Mouse (Mus musculus) thymus, adult 2 months (tissue): Measurements from ENCODE around the gene 2610318N02Rik. TPM values are rescaled to one million over a fixed set of nuclear protein-coding genes. Genes with fewer than 3 reads are reported as not detected.

Experiments
- DNase-seq: peaks from one replicate; pipeline ENCODE4 v3.0.0; 2021
- H3K27ac ChIP-seq: fragments of 200-500 bp; 2 replicates; pipeline ENCODE4 v1.5.1; 2012; ENCODE audit warnings: low read length, control low read depth; ENCODE audit not compliant: control insufficient read depth, insufficient read depth
- H3K27me3 ChIP-seq: fragments of 200-500 bp; 2 replicates; pipeline ENCODE4 v1.6.1; 2012; ENCODE audit warnings: mild to moderate bottlenecking, low read length, moderate library complexity, mixed read lengths; ENCODE audit not compliant: control insufficient read depth, insufficient read depth
- H3K36me3 ChIP-seq: fragments of 200-500 bp; 2 replicates; pipeline ENCODE4 v1.6.1; 2012; ENCODE audit warnings: mild to moderate bottlenecking, low read length, moderate library complexity; ENCODE audit not compliant: control insufficient read depth, insufficient read depth
- H3K4me1 ChIP-seq: fragments of 200-500 bp; replicated peaks from 2 replicates; pipeline ENCODE4 v1.6.1; 2012; ENCODE audit warnings: low read length; ENCODE audit not compliant: control insufficient read depth, insufficient read depth
- H3K4me3 ChIP-seq: fragments of 200-500 bp; 2 replicates; pipeline ENCODE4 v1.5.1; 2012; ENCODE audit warnings: mild to moderate bottlenecking, low read length, control low read depth, moderate library complexity; ENCODE audit not compliant: control insufficient read depth, insufficient read depth
- CTCF ChIP-seq: fragments of 200-500 bp; IDR thresholded peaks from 2 replicates; pipeline ENCODE4 v1.5.1; 2012; ENCODE audit warnings: mild to moderate bottlenecking, control low read depth, low read length, moderate library complexity, borderline replicate concordance; ENCODE audit not compliant: control insufficient read depth, poor library complexity, insufficient read depth; ENCODE audit errors: extremely low read depth
- POLR2A ChIP-seq: fragments of 200-500 bp; IDR thresholded peaks from 2 replicates; pipeline ENCODE4 v1.6.1; 2012; ENCODE audit warnings: mild to moderate bottlenecking, low read length, control low read depth, moderate library complexity; ENCODE audit not compliant: control insufficient read depth, poor library complexity, insufficient read depth; ENCODE audit errors: extremely low read depth
- whole genome bisulfite sequencing: fragments of 180-500 bp; shearing (Covaris S2); methylation state at CpG from one replicate; pipeline ENCODE4 v1.1.7; 2018; 5-methylcytosine and 5-hydroxymethylcytosine counted together
- polyA plus RNA-seq: library from polyadenylated mRNA; depleted of rRNA; stranded (reverse); fragments of >200 nt; gene quantifications from 2 replicates; pipeline ENCODE4 v1.2.3, GENCODE M21; 2012

2610318N02Rik gene
- polyA plus RNA-seq, 1 experiment, result 105 TPM

DNA sequence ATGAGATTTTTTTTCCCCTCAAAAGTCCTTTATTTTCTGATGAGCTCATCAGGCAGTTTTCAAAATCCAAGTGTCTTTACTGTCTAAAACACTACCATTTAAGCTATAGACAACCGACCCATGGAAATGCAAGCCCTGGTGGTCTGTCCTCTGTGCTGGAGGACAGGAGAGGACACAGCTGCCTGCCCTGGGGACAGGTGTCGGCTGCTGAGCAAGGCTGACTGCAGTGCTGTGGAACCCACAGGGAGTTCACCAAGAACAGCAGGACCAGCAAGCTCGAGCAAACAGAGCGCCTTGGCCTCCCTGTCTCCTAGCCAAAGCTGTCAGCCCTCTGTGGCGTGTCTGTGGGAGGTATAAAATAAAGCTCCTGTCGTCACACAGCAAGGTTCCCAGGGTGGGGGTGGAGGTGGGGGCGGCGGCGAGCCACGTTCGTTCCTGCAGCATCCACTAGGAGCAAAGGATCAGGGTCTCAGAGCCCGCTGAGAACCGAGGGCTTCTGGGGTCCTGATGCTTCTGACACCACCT is 38.2 kb downstream of the 2610318N02Rik start:
- TF ChIP-seq CTCF (no peak), POLR2A (no peak)
- WGBS, result 95% methylated on average over 13 of the region's 13 CpGs
- Histone ChIP-seq H3K4me1 (no peaks in the 10 kb centered on the region), H3K27me3 (no peaks in the 10 kb centered on the region), H3K4me3 (no peak overlapping the region), H3K27ac (no peak overlapping the region), H3K36me3 (peaks cover 63% of the 10 kb centered on the region)
- DNase-seq, result no peak

DNA sequence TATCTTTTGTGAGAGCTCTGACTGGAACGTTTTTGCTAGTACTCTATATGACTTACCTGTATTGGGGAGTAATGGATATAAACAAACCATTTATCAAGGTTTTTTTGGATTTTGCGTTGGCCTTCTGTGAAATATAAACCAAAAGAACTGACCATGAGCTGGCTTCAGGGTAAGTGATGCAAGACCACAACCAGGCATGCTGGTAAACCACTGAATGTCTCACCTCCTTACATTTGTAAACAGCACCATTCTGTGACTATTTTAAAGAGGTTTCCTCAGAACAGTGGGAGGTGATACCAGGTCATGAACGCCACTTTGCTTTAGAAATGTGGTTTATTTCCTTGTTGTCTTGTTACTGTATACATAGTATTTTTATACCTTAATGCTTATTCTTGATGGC is 38.7 kb downstream of the 2610318N02Rik start:
- Histone ChIP-seq H3K36me3 (peaks cover 58% of the 10 kb centered on the region), H3K27ac (no peak overlapping the region)
- WGBS, result 97% methylated on average over 3 of the region's 3 CpGs

DNA sequence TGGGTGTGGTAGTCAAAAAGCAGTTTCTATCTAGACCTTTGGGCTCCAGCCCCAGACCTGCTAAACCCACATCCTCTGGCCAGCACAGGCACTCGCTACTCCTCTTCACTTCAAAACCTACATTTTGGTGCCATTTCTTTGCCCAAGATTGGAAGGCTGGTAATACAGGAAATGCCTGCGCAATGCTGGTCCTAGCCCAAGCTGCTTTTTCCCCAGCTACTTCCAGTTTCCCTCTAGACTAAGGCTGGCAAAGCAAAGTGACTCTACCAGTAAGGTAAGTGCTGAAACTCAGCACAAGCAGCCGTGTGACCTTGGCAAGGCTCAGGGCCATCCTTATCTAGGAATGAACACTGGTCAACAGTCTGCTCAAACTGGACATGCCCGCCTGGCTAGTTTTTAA is 39.3 kb downstream of the 2610318N02Rik start:
- no peak for TF ChIP-seq POLR2A
- TF ChIP-seq CTCF, result no peak
- H3K36me3 ChIP-seq, result peaks cover 52% of the 10 kb centered on the region
- H3K4me3 ChIP-seq, result no peak overlapping the region
- no peak overlapping the region for H3K27ac ChIP-seq
- no peaks in the 10 kb centered on the region for H3K4me1 ChIP-seq
- H3K27me3 ChIP-seq, result no peaks in the 10 kb centered on the region
- no peak for DNase-seq
- WGBS, result 95% methylated on average over 4 of the region's 4 CpGs

More for the DNA sequence above, 38.7 kb downstream of the 2610318N02Rik start:
- Histone ChIP-seq H3K4me1 (no peaks in the 10 kb centered on the region), H3K4me3 (no peak overlapping the region), H3K27me3 (no peaks in the 10 kb centered on the region)
- TF ChIP-seq CTCF (no peak), POLR2A (no peak)
- DNase-seq, result no peak

DNA sequence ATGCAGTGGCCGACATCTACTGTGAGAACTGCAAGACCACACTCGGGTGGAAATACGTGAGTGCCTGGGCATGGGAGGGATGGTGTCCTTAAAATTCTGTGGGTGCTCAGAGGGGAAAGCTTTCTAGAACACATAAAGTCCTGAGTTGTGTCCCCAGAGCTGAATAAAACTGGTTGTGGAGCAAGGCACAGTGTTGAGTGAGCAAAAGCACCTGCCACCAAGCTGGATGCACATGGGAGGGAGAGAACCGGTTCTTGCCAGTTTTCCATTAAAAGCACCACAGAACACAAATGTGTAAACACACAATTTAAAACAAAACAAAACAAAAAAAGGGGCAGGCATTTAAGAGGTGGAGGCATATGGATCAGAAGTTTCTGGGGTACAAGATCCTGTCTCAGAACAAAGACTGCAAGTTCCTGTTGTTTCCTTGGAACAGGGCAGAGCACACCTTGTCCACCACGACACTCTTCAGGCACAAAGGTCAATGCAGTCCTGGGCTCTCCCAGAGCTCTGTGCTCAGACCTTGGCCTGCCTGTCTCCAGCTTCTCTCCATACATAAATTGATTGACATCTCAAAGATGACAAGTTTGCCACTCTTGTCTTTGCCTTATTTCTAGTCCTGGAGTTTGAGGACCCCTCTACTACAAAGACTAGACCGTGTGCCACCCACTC is 42.7 kb downstream of the 2610318N02Rik start:
- H3K27ac ChIP-seq, result no peak overlapping the region
- TF ChIP-seq CTCF (no peak), POLR2A (no peak)
- 93% methylated on average over 6 of the region's 6 CpGs for WGBS
- no peaks in the 10 kb centered on the region for H3K27me3 ChIP-seq
- peaks cover 18% of the 10 kb centered on the region for H3K36me3 ChIP-seq
- no peak for DNase-seq
- no peak overlapping the region for H3K4me3 ChIP-seq
- no peaks in the 10 kb centered on the region for H3K4me1 ChIP-seq

DNA sequence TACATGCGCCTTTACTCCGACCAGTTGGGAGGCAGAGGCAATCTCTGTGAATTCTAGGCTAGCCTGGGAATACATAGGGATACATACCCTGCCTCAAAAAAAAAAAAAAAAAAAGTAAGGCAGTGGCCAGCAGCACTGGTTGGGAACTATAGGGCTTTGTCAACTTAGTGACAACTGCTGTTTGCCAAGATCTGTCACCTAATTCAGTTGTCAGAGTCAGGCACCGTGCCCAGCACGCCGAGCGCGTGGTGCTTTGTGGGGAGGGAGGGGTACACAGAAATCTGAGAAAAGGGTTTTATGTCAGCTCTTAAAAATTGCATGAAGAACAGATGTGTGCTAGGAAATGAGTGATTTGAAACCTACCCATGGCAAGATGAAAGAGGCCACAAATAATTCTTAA is 46.9 kb downstream of the 2610318N02Rik start:
- H3K27ac ChIP-seq, result no peak overlapping the region
- 92% methylated on average over 7 of the region's 7 CpGs for WGBS
- no peak for DNase-seq
- H3K36me3 ChIP-seq, result no peaks in the 10 kb centered on the region; the same call in 1 of the 2 replicates
- TF ChIP-seq CTCF (no peak), POLR2A (no peak)
- no peaks in the 10 kb centered on the region for H3K27me3 ChIP-seq
- H3K4me3 ChIP-seq, result no peak overlapping the region
- H3K4me1 ChIP-seq, result no peaks in the 10 kb centered on the region

DNA sequence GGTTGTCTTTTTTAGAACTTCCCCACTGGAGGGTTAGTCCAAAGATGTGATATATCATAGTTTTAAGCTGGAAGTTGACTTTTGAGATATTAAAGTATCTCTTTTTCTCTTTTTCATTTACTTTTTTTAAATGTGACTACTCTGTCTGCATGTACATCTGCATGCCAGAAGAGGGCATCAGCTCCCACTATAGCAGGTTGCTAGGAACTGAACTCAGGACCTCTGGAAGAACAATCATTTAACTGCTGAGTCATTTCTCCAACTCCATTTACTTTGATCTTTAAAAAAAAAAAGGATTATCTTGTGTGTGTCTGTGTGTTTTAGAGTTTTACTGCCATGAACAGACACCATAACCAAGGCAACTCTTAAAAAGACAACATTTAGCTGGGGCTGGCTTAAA is 48.1 kb downstream of the 2610318N02Rik start:
- no peaks in the 10 kb centered on the region for H3K4me1 ChIP-seq
- H3K4me3 ChIP-seq, result no peak overlapping the region
- DNase-seq, result no peak
- H3K27me3 ChIP-seq, result no peaks in the 10 kb centered on the region
- H3K36me3 ChIP-seq, result no peaks in the 10 kb centered on the region
- no peak overlapping the region for H3K27ac ChIP-seq
- no peak for TF ChIP-seq POLR2A
- TF ChIP-seq CTCF, result no peak

DNA sequence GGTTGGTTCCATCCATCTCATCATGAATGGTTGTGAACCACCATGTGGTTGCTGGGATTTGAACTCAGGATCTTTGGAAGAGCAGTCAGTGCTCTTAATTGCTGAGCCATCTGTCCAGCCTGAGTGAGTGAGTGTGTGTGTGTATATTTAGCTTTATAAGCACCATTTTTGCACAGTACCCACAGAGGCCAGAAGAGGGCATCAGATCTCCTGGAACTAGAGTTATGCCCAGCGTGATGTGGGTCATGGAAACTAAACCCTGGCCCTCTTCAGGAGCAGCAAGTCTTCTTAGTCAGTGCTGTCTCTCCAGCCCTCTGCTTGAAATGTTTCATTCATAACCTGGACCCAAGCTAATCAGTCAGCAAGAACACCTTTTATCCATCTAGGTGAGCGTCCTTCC is 48.7 kb downstream of the 2610318N02Rik start:
- TF ChIP-seq CTCF, result no peak
- TF ChIP-seq POLR2A, result no peak
- H3K27ac ChIP-seq, result no peak overlapping the region
- H3K4me3 ChIP-seq, result no peak overlapping the region
- H3K27me3 ChIP-seq, result no peaks in the 10 kb centered on the region
- 97% methylated on average over 2 of the region's 2 CpGs for WGBS
- no peaks in the 10 kb centered on the region for H3K4me1 ChIP-seq
- no peak for DNase-seq
- no peaks in the 10 kb centered on the region for H3K36me3 ChIP-seq
